ENCODE assay signal across 15 mouse cellular contexts in genomic region chr11:44021638-44022037, GRCm38 (mm10).
"Had no signal": no experiment of that assay in that cellular context is flagged by ENCODE, and none has a peak within 500 bp of the region (broad histone marks: within the 10 kb centered on the region; RNA-seq: fewer than 3 reads in every experiment).

No protein-coding gene starts in this region.

- H3K36me3 ChIP-seq: limb, embryonic 12.5 days; liver, embryonic 13.5 days; lung, embryonic 15.5 days had no signal

- H3K4me3 ChIP-seq: left cerebral cortex, adult 2 months; limb, embryonic 12.5 days; liver, embryonic 13.5 days; lung, embryonic 15.5 days; megakaryocyte, embryonic 14.5 days had no signal

- DNase-seq: kidney, postnatal 25 days; liver; liver, embryonic 13.5 days; liver, postnatal 0 days; lung, postnatal 14 days; right cerebral cortex, adult 18-20 months; right cerebral cortex, postnatal 25 days; thymus, postnatal 36 days had no signal

- H3K4me1 ChIP-seq: limb, embryonic 12.5 days; liver, embryonic 13.5 days; lung, embryonic 15.5 days; megakaryocyte, embryonic 14.5 days had no signal

- H3K9ac ChIP-seq: limb, embryonic 12.5 days; liver, embryonic 13.5 days; liver, postnatal 0 days; lung, embryonic 15.5 days had no signal

- H3K9me3 ChIP-seq: limb, embryonic 12.5 days; liver, embryonic 13.5 days; lung, embryonic 15.5 days; megakaryocyte, embryonic 14.5 days had no signal

- ATAC-seq: liver, postnatal 0 days; midbrain, embryonic 16.5 days had no signal

- H3K27me3 ChIP-seq: limb, embryonic 12.5 days; liver, embryonic 13.5 days; lung, embryonic 15.5 days; megakaryocyte, embryonic 14.5 days had no signal

- H3K4me2 ChIP-seq: limb, embryonic 12.5 days; liver, embryonic 13.5 days; lung, embryonic 15.5 days; midbrain, embryonic 11.5 days had no signal

- H3K27ac ChIP-seq: left cerebral cortex, adult 2 months; limb, embryonic 12.5 days; liver, embryonic 13.5 days; lung, embryonic 15.5 days; macrophage had no signal
